Mouse (Mus musculus) liver, embryonic 14.5 days (tissue): ENCODE results near the gene Ptk7.

Source experiments
- CTCF ChIP-seq: IDR thresholded peaks from 2 replicates; pipeline ENCODE4 v1.5.1; 2016; ENCODE audit warnings: antibody characterized with exemption, low read depth, control low read depth
- EP300 ChIP-seq: IDR thresholded peaks from 2 replicates; pipeline ENCODE4 v1.6.1; 2016; ENCODE audit warnings: antibody characterized with exemption, low read depth

DNA sequence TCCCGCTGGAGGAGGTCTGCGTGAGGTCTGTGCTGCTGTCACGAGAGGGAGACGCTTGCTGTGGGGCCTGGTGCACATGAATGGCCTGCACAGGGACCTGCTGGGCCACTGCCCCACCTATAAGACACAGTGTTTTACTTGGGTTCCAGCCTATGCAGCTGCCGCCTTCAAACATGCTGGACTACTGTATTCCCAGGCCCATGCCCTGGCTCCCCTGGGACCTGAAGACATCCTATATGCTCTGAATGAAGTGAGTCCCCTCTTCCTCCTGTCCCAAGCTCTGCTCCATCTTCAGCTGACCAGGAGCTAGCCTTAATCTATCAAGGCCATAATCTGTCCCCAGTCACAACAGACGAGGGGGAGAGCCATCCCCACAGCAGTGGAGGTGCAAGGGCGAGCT, 78.4 kb downstream of the Ptk7 start:
- no peak for TF ChIP-seq CTCF
- no peak for TF ChIP-seq EP300
